Mouse (Mus musculus) cerebellum, adult 2 months (tissue): ENCODE measurements around the gene Snapc3.

Source experiments
- CTCF ChIP-seq: fragments of 200-500 bp; IDR thresholded peaks from 2 replicates; pipeline ENCODE4 v1.5.1; 2011; ENCODE audit warnings: low read depth, mild to moderate bottlenecking, control low read depth, low read length, moderate library complexity, borderline replicate concordance; ENCODE audit not compliant: insufficient read depth
- POLR2A ChIP-seq: fragments of 200-500 bp; IDR thresholded peaks from 2 replicates; pipeline ENCODE4 v1.6.1; 2011; ENCODE audit warnings: low read length, control low read depth, borderline replicate concordance; ENCODE audit not compliant: insufficient read depth

DNA sequence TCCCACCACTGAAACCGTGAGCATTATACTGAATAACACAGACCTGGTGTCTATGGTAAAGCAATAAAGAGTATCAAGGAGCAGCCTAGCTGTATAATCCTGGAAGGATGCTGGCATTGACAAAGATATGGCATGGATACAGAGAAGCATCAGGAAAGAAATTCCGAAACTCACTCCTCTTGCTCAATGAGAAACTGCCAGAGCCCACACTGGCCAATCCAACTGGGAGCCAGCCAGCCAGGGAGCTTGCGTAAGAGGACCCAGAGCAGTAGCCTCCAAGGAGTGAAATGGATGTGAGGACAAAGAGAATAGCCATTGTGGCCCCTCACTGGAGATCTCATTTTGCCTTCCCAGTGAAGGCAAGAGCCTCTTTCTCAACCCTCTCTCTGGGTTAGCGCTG lies 21.2 kb upstream of the Snapc3 start:
- TF ChIP-seq CTCF, result no peak
- TF ChIP-seq POLR2A, result no peak
